Mouse (Mus musculus) embryonic fibroblast, embryonic 13.5 days (primary cell): ENCODE measurements around the gene Pik3r2. TPM values are rescaled to one million over a fixed set of nuclear protein-coding genes. Genes with fewer than 3 reads are reported as not detected.
A peak's percentile ranks its signal among the peaks of the same experiment; 100 is the strongest.

Source experiments
- H3K27ac ChIP-seq: 2 replicates; pipeline ENCODE4 v1.5.1; 2012; ENCODE audit warnings: low read length, control low read depth, inconsistent platforms; ENCODE audit not compliant: insufficient read depth
- H3K4me1 ChIP-seq: 2 replicates; pipeline ENCODE4 v1.6.1; 2011; ENCODE audit warnings: low read length; ENCODE audit not compliant: control insufficient read depth, insufficient read depth
- H3K4me3 ChIP-seq: 2 replicates; pipeline ENCODE4 v1.5.1; 2011; ENCODE audit warnings: mild to moderate bottlenecking, control low read depth, low read length; ENCODE audit not compliant: insufficient read depth
- CTCF ChIP-seq: IDR thresholded peaks from 2 replicates; pipeline ENCODE4 v1.5.1; 2011; ENCODE audit warnings: mild to moderate bottlenecking, control low read depth, low read length, moderate library complexity, borderline replicate concordance; ENCODE audit not compliant: insufficient read depth
- POLR2A ChIP-seq: IDR thresholded peaks from 2 replicates; pipeline ENCODE4 v1.6.1; 2011; ENCODE audit warnings: low read depth, mild to moderate bottlenecking, control low read depth, low read length, moderate library complexity
- polyA plus RNA-seq: library from polyadenylated mRNA; stranded (reverse); fragments of >200 nt; gene quantifications from 2 replicates; pipeline ENCODE4 v1.2.4, GENCODE M21; 2011; ENCODE audit warnings: low read depth; ENCODE audit not compliant: missing spikeins, insufficient read length

Pik3r2 gene
- polyA plus RNA-seq, 1 experiment: 43.5 TPM

DNA sequence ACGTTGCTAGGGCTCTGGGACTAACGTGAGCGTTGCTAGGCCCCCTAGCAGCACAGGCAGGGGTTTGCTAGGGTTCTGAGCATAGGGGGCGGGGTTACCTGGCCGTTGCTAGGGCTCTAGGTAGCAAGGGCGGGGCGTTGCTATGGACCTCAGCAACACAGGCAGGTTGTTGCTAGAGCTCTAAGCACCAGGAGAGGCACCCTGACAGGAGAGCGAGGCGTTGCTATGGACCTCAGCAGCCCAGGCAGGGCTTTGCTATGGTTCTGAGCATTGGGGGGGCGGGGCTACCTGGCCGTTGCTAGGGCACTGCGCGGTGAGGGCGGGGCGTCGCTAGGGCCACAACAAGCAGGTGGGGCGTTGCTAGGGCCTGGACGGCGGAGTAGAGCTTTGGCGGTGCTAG, 16.2 kb upstream of the Pik3r2 start:
- Histone ChIP-seq H3K4me3 (peak overlapping the region; percentile 37), H3K4me1 (no peaks in the 10 kb centered on the region), H3K27ac (no peak overlapping the region)
- TF ChIP-seq CTCF: no peak
- no peak for TF ChIP-seq POLR2A

DNA sequence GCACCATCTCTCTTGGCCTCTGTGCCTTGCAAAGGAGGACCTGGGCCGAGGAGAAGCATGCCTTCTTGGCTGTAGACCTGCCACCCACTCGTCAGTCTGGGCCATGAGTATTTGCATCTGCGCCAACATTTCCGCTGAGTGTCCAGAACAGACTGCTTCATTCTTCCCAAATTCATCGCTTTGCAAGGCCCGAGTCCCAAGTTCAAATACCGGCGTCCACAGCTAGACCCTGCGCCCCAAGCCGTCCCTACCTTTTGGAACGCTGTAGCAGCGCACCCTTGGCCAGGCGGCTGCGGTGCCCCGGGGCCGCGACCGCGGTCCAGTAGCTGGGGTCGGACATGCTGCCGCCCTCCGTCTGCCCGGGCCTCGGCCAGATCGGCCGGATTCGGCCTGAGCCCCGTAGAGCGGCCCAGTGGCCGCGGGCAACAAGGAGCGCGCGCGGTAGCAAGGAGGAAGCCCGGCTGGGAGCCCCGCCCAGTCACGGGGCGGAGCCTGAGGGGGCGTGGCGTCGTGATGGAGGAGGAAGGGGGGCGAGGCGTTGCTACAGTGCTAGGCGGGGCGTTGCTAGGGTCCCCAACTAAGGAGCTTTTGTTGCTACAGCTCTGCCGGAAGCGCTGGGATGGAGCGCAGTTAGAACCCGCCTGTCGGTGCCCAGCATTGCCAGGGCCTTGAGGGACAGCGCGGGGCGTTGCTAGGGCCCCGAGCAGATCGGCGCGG, 15.6 kb upstream of the Pik3r2 start:
- Histone ChIP-seq H3K27ac (no peak overlapping the region), H3K4me3 (peak overlapping the region; percentile 64), H3K4me1 (no peaks in the 10 kb centered on the region)
- no peak for TF ChIP-seq CTCF
- peak; percentile 85 for TF ChIP-seq POLR2A

DNA sequence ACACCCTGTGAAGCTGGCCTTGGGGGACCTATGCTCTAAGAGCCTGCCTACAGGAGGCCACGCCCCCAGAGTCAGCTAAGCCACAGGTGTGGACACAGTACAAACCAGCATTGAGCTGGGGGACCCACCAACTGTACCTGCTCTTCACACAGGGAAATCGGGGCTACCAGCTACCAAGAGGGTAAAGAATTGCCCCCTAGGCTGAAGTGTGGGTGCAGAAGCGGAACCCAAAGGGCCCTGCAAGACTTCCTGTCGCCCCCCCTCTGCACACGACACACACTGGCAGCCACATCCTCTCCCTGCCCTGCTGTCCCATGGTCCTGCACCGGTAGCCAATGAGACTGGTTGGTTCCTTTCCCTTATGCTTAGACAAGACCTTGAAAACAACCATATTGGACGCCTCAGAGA, 14.8 kb upstream of the Pik3r2 start:
- Histone ChIP-seq H3K4me3 (peak overlapping the region; percentile 64), H3K4me1 (no peaks in the 10 kb centered on the region), H3K27ac (no peak overlapping the region)
- TF ChIP-seq CTCF: no peak
- no peak for TF ChIP-seq POLR2A

DNA sequence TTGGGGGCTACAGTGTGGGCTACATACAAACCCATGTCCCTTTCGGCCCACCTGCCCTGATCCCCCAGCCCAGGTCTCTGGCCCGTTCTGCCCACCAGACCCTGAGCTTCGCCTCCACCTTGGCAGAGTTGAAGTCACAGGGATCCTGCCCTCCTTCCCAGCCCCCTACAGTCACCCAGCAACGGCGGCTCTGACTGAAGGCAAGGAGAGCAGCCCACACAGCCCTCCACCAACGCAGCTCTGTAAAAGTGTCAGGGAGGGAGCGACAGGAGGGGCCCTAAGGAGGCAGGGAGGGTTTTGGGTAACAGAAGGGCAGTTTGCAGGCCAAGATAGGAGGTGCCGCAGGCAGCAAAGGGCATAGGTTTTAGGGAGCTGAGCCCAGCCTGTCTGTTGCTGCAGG, 14.3 kb upstream of the Pik3r2 start:
- no peak for TF ChIP-seq CTCF
- TF ChIP-seq POLR2A: no peak
- no peaks in the 10 kb centered on the region for H3K4me1 ChIP-seq
- no peak overlapping the region for H3K27ac ChIP-seq
- no peak overlapping the region for H3K4me3 ChIP-seq

DNA sequence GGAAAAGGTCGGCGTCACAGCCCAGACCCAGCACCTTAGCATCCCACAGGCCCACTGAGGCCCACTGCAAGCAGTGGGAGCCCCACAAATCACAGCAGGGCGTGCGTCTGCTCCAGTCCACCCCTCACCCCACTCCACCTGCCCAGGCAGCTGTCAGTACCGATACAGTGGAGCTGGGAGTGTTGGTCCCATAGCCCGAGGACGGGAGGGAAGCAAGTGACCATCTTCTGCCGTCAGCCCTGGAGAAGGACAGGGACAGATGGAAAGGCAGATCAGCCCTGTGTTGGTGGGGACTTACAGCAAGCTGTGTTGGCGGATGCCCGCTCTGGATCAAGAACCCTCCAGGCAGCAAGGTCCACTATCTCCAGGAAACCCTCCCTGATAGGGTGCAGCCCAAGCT, 12.5 kb upstream of the Pik3r2 start:
- Histone ChIP-seq H3K4me1 (no peaks in the 10 kb centered on the region), H3K4me3 (no peak overlapping the region), H3K27ac (no peak overlapping the region)
- TF ChIP-seq CTCF (no peak), POLR2A (no peak)

DNA sequence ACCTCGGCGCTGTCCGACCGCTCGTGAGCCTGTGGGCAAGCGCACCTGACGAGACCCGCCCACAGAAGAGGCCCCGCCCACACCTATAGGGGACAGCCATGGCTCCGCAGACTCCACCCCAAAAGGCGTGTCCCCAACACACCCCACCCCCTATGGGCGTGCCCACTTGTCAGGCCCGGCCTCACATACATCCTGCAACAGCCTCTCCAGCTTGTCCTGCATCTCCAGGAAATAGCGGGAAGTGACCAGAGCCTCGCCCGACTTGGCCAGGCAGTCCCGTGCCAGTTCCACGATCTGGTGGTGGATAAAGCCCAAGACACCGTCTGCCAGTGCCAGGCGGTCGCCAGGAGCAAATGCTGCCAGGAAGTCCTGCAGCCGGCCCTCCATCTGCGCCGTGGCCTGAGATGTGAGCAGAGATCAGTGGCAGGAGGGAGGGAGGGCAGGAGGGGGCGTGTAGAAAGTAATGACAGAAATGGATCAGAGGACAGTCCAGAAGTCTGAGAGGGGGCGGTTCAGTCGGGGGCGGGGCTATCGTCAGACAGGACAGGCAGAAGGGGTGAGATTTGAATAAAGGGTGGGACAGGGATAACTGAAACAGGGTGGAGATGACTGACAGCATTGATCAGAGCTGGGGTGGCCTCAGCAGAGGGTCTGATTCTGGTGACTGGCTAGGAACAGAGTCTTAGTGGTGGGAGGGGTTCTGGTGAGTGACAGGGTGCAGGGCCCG, 11.6 kb upstream of the Pik3r2 start:
- no peak overlapping the region for H3K27ac ChIP-seq
- TF ChIP-seq CTCF (no peak), POLR2A (no peak)

DNA sequence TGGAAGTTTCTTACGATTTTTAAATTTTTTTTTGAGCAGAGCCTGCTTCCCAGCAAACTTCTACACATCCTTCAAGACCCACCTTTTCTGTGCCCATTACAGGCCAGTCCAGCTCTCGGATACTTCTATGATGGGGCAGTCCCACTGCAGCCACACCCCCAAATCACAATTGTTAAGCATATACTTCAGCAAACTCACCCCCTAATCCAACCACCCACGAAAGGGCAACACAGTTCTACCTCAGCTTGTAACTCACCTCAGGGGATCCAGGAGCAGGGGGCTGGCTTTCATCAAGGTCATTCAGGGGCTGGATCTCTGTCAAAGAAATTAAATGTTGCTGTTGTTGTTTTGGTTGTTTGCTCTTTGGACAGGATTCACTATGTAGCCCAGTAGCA, 10.5 kb upstream of the Pik3r2 start:
- TF ChIP-seq CTCF (no peak), POLR2A (no peak)
- H3K4me1 ChIP-seq: no peaks in the 10 kb centered on the region
- H3K4me3 ChIP-seq: no peak overlapping the region
- H3K27ac ChIP-seq: no peak overlapping the region

More for the DNA sequence above, 11.6 kb upstream of the Pik3r2 start:
- Histone ChIP-seq H3K4me1 (no peaks in the 10 kb centered on the region), H3K4me3 (no peak overlapping the region)

DNA sequence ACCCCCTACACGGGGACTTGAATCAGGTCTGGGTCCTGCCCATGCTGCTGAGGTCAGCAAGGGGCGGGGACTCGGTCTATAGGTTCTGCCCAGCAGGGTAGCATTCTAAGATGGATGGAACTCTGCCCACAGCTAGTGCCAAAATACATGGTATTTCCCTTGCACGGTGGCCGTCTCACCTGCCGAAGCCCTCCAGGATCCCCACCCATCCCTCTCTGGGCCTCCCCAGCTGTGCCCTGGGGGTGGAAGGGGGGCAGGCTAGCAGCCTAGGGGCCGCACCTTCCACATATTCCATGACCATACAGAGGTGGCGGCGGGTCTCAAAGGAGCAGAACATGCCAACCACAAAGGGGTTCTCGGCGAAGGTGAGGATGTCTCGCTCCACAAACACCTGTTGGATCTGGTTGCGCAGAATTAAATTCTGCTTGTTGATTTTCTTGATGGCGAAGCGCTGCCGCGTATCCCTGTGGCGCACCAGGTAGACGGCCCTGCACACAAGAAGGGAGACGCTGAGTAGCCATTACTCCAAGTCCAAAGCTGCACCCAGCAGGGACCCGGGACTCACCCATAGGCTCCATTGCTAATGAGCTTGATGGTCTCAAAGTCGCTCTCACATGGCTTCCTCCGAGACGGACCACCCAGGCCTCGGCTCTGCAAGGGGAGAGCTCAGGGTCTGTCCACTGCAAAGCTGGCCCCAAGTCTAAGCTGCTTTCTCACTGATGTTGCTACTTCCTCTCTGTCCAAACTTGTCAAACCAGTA, 10.0 kb upstream of the Pik3r2 start:
- TF ChIP-seq CTCF: no peak
- TF ChIP-seq POLR2A: no peak
- H3K4me1 ChIP-seq: no peaks in the 10 kb centered on the region
- no peak overlapping the region for H3K27ac ChIP-seq
- H3K4me3 ChIP-seq: no peak overlapping the region

DNA sequence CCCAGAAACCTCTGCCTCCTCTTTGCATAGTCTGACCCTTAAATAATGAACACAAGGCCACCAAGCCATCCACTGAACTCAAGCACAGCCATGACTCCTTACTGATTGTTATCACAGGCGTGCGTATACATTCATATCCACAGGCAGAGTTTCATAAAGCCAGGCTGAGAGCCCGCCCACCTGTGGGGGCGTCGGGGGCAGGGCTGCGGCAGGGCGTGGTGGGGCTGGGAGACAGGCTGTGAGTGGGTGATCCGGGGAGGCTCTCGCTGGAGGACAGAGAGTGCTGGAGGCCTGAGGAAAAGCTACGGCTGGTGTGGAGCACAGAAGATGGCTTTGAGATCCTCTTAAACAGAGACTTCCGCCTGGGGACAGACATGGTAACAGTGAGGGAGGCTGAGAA, 3.6 kb upstream of the Pik3r2 start:
- Histone ChIP-seq H3K4me3 (no peak overlapping the region), H3K4me1 (0 out of 2 replicates have a peak, but pooled peaks cover 5% of the 10 kb centered on the region), H3K27ac (no peak overlapping the region)
- TF ChIP-seq POLR2A (no peak), CTCF (no peak)

DNA sequence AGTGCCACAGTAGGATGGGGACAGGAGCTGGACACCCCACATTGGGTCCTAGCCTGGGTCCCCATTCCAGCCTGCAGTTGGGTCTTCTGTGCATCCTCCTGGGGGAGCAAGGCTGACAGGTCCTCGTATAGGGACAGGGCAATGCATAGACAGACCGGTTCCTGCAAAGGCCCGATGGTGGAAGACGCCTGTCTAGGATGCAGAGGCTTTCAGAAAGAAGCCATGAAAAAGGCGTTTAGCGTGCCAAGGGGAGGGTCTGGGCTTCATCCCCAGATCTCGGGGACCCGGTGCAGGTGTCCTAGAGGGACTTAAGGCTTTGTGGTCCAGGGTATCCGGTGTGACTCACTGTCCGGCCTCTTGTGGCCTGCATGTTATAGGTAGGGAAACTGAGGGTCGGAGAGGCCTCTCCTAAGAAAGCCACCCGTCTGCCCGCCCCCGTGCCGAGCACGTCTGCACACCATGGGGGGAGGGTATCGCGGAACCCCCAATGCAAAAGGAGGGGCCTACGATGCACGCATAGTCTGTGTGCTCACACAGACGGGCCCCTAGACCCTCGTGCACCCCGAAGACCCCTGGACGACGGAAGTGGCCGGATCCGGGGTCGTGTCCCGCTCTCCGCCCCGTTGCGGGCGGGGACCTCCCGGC, 540 bp downstream of the Pik3r2 start:
- H3K4me1 ChIP-seq: peaks cover 12% of the 10 kb centered on the region; the same call in 1 of the 2 replicates
- TF ChIP-seq POLR2A: no peak
- TF ChIP-seq CTCF: no peak
- H3K4me3 ChIP-seq: peak overlapping the region; percentile 78
- peak overlapping the region; percentile 38 for H3K27ac ChIP-seq
